Mouse (Mus musculus): ENCODE results near the gene Ppdpf. TPM values are rescaled to one million over a fixed set of nuclear protein-coding genes. Genes with fewer than 3 reads are reported as not detected.

Gene Ppdpf
- total RNA-seq (2014; rRNA removed): 239 and 264 TPM in 2 replicates
- polyA plus RNA-seq (2015; fragmentation: Nextera tagmentation; extraction: Ambion mirVana): 402 and 447 TPM in 2 replicates

- Histone ChIP-seq H3K27ac (ENCODE audit: low read depth, low read length) (peak within 1 kb of the TSS; percentile 96), H3K27me3 (ENCODE audit: insufficient read depth, low read length) (no peaks in the 10 kb centered on the region), H3K4me1 (ENCODE audit: insufficient read depth) (peaks cover 6% of the 10 kb centered on the region), H3K9ac (peak within 1 kb of the TSS; percentile 99), H3K9me3 (ENCODE audit: low read length) (no peaks in the 10 kb centered on the region), H3K4me3 (ENCODE audit: low read depth, low read length) (peak within 1 kb of the TSS; percentile 73), H3K4me2 (ENCODE audit: low read depth) (peak within 1 kb of the TSS; percentile 52), H3K36me3 (ENCODE audit: insufficient read depth) (0 out of 2 replicates have a peak, but pooled peaks cover 6% of the 10 kb centered on the region)
- TF ChIP-seq CTCF (IDR thresholded peaks at IDR 0.05; ENCODE audit: low read depth): peak; percentile 60
- DNase-seq (peak; percentile 96), ATAC-seq (peak; percentile 93)
- WGBS: 2% methylated on average over 63 of the region's 64 CpGs
These were observed at the start of gene Ppdpf for GRCm38 (mm10) chr2:181187121-181188000. Ppdpf (plus strand) TSS chr2:181187247.

- Histone ChIP-seq H3K4me2 (ENCODE audit: low read depth) (no peak overlapping the region), H3K36me3 (ENCODE audit: insufficient read depth) (no peaks in the 10 kb centered on the region), H3K9me3 (ENCODE audit: low read length) (no peaks in the 10 kb centered on the region), H3K4me1 (ENCODE audit: insufficient read depth) (0 out of 2 replicates have a peak, but pooled peaks cover 4% of the 10 kb centered on the region), H3K27ac (ENCODE audit: low read depth, low read length) (no peak overlapping the region), H3K4me3 (ENCODE audit: low read depth, low read length) (no peak overlapping the region), H3K27me3 (ENCODE audit: insufficient read depth, low read length) (peaks cover 9% of the 10 kb centered on the region), H3K9ac (no peak overlapping the region)
- DNase-seq (no peak), ATAC-seq (no peak)
- no peak for TF ChIP-seq CTCF (IDR thresholded peaks at IDR 0.05; ENCODE audit: low read depth)
- 74% methylated on average over 5 of the region's 5 CpGs for WGBS
These were observed 47.3 kb upstream of the Ppdpf start for GRCm38 (mm10) chr2:181139641-181140193.

GRCm38 (mm10) chr2:181142703-181143135, 44.3 kb upstream of the Ppdpf start:
- no peak for ATAC-seq
- Histone ChIP-seq H3K27ac (ENCODE audit: low read depth, low read length) (no peak overlapping the region), H3K4me1 (ENCODE audit: insufficient read depth) (no peaks in the 10 kb centered on the region), H3K4me3 (ENCODE audit: low read depth, low read length) (no peak overlapping the region), H3K36me3 (ENCODE audit: insufficient read depth) (peaks cover 7% of the 10 kb centered on the region), H3K9ac (no peak overlapping the region), H3K9me3 (ENCODE audit: low read length) (no peaks in the 10 kb centered on the region), H3K4me2 (ENCODE audit: low read depth) (no peak overlapping the region), H3K27me3 (ENCODE audit: insufficient read depth, low read length) (peaks cover 4% of the 10 kb centered on the region)
- TF ChIP-seq CTCF (IDR thresholded peaks at IDR 0.05; ENCODE audit: low read depth): no peak
- 59% methylated on average over 8 of the region's 8 CpGs for WGBS
- no peak for DNase-seq

GRCm38 (mm10) chr2:181143509-181144276, 43.4 kb upstream of the Ppdpf start:
- 64% methylated on average over 2 of the region's 2 CpGs for WGBS
- TF ChIP-seq CTCF (IDR thresholded peaks at IDR 0.05; ENCODE audit: low read depth): no peak

GRCm38 (mm10) chr2:181144675-181145074, 42.4 kb upstream of the Ppdpf start:
- H3K27me3 ChIP-seq (ENCODE audit: insufficient read depth, low read length): no peaks in the 10 kb centered on the region
- no peak overlapping the region for H3K27ac ChIP-seq (ENCODE audit: low read depth, low read length)
- no peak overlapping the region for H3K4me3 ChIP-seq (ENCODE audit: low read depth, low read length)
- ATAC-seq (no peak), DNase-seq (no peak)
- peaks cover 19% of the 10 kb centered on the region for H3K36me3 ChIP-seq (ENCODE audit: insufficient read depth)
- TF ChIP-seq CTCF (IDR thresholded peaks at IDR 0.05; ENCODE audit: low read depth): no peak
- WGBS: 87% methylated on average over 2 of the region's 2 CpGs
- H3K9ac ChIP-seq: no peak overlapping the region
- no peaks in the 10 kb centered on the region for H3K9me3 ChIP-seq (ENCODE audit: low read length)
- no peak overlapping the region for H3K4me2 ChIP-seq (ENCODE audit: low read depth)
- no peaks in the 10 kb centered on the region for H3K4me1 ChIP-seq (ENCODE audit: insufficient read depth)

More at GRCm38 (mm10) chr2:181143509-181144276, 43.4 kb upstream of the Ppdpf start:
- peaks cover 4% of the 10 kb centered on the region; the same call in 1 of the 2 replicates for H3K27me3 ChIP-seq (ENCODE audit: insufficient read depth, low read length)
- no peaks in the 10 kb centered on the region for H3K4me1 ChIP-seq (ENCODE audit: insufficient read depth)
- no peak overlapping the region for H3K9ac ChIP-seq
- DNase-seq (no peak), ATAC-seq (no peak)
- peaks cover 17% of the 10 kb centered on the region for H3K36me3 ChIP-seq (ENCODE audit: insufficient read depth)
- no peak overlapping the region for H3K4me2 ChIP-seq (ENCODE audit: low read depth)
- H3K27ac ChIP-seq (ENCODE audit: low read depth, low read length): no peak overlapping the region; the same call in 1 of the 2 replicates
- no peak overlapping the region for H3K4me3 ChIP-seq (ENCODE audit: low read depth, low read length)
- no peaks in the 10 kb centered on the region for H3K9me3 ChIP-seq (ENCODE audit: low read length)

- 64% methylated on average over 4 of the region's 4 CpGs for WGBS
- H3K27ac ChIP-seq (ENCODE audit: low read depth, low read length): no peak overlapping the region
- H3K27me3 ChIP-seq (ENCODE audit: insufficient read depth, low read length): no peaks in the 10 kb centered on the region
- peak overlapping the region; percentile 37; the same call in 1 of the 2 replicates for H3K4me3 ChIP-seq (ENCODE audit: low read depth, low read length)
- DNase-seq (no peak), ATAC-seq (no peak)
- H3K4me2 ChIP-seq (ENCODE audit: low read depth): peak overlapping the region; percentile 69
- H3K4me1 ChIP-seq (ENCODE audit: insufficient read depth): no peaks in the 10 kb centered on the region
- H3K36me3 ChIP-seq (ENCODE audit: insufficient read depth): peaks cover 29% of the 10 kb centered on the region
- no peak for TF ChIP-seq CTCF (IDR thresholded peaks at IDR 0.05; ENCODE audit: low read depth)
- no peaks in the 10 kb centered on the region for H3K9me3 ChIP-seq (ENCODE audit: low read length)
- H3K9ac ChIP-seq: no peak overlapping the region
These were observed 40.0 kb upstream of the Ppdpf start for GRCm38 (mm10) chr2:181146976-181147545.

All from forebrain, postnatal 0 days (tissue).